Mouse (Mus musculus) stomach, embryonic 15.5 days (tissue): ENCODE measurements around the gene Abcg5. TPM values are rescaled to one million over a fixed set of nuclear protein-coding genes. Genes with fewer than 3 reads are reported as not detected.

Source experiments
- polyA plus RNA-seq: library from polyadenylated mRNA; unstranded; fragments of >200 nt; fragmentation: Nextera tagmentation; extraction: Ambion mirVana; gene quantifications from 2 replicates; pipeline ENCODE4 v1.2.1, GENCODE M21; 2015

The Abcg5 gene
- polyA plus RNA-seq, 1 experiment from 2014 or later = 0.90 TPM

Other genes starting within 250 kb of the Abcg5 start
- gene Thada, start 216.8 kb downstream of the Abcg5 start, polyA plus RNA-seq = 7.8 TPM in 2 replicates
- gene Plekhh2, start 171.1 kb downstream of the Abcg5 start, polyA plus RNA-seq = 7.8 and 10.1 TPM in 2 replicates
- 27.8 and 31.4 TPM in 2 replicates for gene Dync2li1, start 56.5 kb downstream of the Abcg5 start, polyA plus RNA-seq
- gene Abcg8, start 6.7 kb downstream of the Abcg5 start, polyA plus RNA-seq = 0.14 and 0.15 TPM in 2 replicates
- gene Lrpprc, start 107.8 kb upstream of the Abcg5 start, polyA plus RNA-seq = 44.2 and 50.6 TPM in 2 replicates